Mouse (Mus musculus): ENCODE measurements around the gene Btnl10. TPM values are rescaled to one million over a fixed set of nuclear protein-coding genes. Genes with fewer than 3 reads are reported as not detected.

The Btnl10 gene
- polyA plus RNA-seq (2012; rRNA removed; ENCODE audit: low replicate concordance): not detected in 2 replicates

DNA sequence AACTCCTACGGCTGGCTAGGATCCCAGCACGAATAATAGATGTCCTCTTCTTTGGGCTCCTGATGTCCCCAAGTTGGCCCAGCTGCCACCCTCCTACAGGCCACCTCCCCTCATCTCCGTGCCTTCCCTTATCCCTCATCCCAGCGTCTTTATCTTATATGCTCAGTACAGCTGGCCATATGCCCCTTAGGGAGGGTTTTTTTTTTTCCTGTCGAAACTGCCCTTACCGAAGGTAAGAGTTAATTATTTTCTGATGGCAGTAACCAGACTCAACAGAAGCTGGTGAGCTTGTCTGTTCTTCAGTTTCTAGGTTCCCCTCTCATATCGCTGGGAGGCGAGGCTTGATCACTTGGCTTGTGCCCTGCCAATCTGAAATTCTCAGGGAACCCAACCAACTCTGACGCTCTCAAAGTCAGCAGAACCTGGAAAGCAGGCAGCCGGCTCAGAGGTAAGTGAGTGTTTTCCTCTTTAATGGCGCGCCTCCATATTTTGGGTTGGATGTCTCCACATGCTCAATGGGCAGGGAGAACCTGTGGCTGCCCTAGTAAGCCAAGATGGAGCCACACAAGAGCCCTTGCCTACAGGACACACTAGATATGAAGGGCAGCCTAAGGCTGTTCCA lies at the start of gene Btnl10:
Gene Btnl10, plus strand, starts transcription at position 164 of the 622 bp plus-strand sequence.

DNA sequence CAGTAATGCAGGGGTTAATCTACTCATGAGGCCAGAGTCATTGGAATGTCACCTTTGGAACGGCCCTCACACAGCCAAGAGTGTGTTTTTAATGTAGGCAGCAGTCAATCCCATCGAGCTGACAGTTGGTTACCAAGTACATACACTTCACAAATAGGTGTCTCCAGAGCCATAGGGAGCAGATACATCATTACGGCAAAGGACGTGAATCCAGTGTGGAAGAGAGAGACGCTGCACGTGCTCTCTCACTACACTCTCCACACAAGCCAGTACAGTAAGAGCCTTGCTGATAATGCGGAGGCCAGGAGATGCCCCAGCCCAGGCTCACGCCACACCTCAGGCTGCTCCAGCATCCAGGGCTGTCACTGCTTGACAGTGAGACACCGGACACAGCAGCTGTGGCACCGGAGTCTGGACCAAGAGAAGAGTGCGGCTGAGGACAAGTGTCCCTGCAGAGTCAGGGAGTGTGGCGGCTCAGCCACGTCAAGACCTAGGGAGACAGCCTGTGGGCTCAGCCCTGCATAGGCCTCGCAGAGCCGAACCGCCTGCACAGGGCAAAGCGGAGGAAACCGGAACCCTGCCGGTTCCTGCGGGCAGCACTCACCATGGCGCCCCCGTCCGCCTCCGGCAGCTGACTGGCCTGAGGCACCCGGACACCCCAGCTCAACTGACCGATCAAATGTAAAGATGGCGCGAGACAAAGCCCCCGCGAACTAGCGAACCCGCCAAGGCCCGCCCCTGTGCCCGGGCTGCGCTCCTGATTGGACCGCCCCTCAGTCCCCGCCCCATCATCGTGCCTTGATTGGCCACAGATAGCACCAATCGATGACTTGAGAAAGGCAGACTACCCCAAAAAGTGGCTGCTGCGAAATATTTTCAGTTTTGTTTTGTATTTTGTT lies 13.9 kb upstream of the Btnl10 start, which contains the start of gene Zfp39:
Gene Zfp39, minus strand, starts transcription at position 715 of the 899 bp plus-strand sequence.

GRCm38 (mm10) chr11:58938322-58939087 lies 20.8 kb downstream of the Btnl10 start, which contains the start of gene Rnf187:
TSS of gene Rnf187 (minus strand) at chr11:58938916.

DNA sequence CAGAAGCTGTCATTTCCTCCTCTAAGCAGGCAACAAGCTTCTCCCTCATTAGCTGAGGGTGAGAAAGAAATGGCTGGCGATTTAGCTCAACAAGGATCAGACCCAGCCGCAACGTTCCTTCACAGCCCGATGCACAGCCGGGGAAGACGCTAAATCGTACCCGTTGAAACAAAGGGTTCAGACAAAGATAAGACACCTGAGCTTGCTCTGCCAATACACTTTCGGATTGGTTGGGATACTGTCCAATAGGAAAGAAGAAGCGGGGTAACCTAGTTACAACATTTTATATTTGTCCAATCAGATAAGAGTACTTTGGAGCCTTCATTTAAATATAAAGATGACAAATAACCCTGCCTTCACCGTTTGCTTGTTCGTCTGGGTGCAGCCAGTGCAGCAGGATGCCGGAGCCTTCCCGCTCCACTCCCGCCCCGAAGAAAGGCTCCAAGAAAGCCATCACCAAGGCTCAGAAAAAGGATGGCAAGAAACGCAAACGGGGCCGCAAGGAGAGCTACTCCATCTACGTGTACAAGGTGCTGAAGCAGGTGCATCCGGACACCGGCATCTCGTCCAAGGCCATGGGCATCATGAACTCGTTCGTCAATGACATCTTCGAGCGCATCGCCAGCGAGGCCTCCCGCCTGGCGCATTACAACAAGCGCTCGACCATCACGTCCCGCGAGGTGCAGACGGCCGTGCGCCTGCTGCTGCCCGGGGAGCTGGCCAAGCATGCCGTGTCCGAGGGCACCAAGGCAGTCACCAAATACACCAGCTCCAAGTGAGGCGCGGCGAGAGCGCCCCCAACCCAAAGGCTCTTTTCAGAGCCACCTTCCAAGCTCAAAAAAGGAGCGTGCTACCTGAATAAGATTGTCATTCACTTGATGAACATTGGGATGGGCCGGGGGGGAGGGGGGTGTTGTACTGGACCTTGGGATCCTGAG lies 31.1 kb downstream of the Btnl10 start, which contains the start of gene Hist3h2ba:
Gene Hist3h2ba, plus strand, starts transcription at position 379 of the 938 bp plus-strand sequence.

GRCm38 (mm10) chr11:58954420-58955142 lies 36.9 kb downstream of the Btnl10 start, which contains the start of the genes Hist3h2a and Trim17:
TSS of gene Hist3h2a (plus strand) at chr11:58954685.
TSS of gene Trim17 (plus strand) at chr11:58954685.

Other genes starting within 250 kb of the Btnl10 start
- gene Olfr320, start 236.8 kb upstream of the Btnl10 start, polyA plus RNA-seq (2012; rRNA removed; ENCODE audit: low replicate concordance): not detected in 2 replicates
- gene Olfr319, start 218.7 kb upstream of the Btnl10 start, polyA plus RNA-seq (2012; rRNA removed; ENCODE audit: low replicate concordance): not detected in 2 replicates
- not detected in 2 replicates for gene Olfr318, start 193.9 kb upstream of the Btnl10 start, polyA plus RNA-seq (2012; rRNA removed; ENCODE audit: low replicate concordance)
- not detected in 2 replicates for gene Olfr317, start 178.7 kb upstream of the Btnl10 start, polyA plus RNA-seq (2012; rRNA removed; ENCODE audit: low replicate concordance)
- not detected in 2 replicates for gene Olfr316, start 165.2 kb upstream of the Btnl10 start, polyA plus RNA-seq (2012; rRNA removed; ENCODE audit: low replicate concordance)
- not detected in 2 replicates for gene Olfr315, start 144.7 kb upstream of the Btnl10 start, polyA plus RNA-seq (2012; rRNA removed; ENCODE audit: low replicate concordance)
- not detected in 2 replicates for gene Olfr314, start 135.0 kb upstream of the Btnl10 start, polyA plus RNA-seq (2012; rRNA removed; ENCODE audit: low replicate concordance)
- 0.39 and 2.2 TPM in 2 replicates for gene Fam183b, start 115.9 kb upstream of the Btnl10 start, polyA plus RNA-seq (2012; rRNA removed; ENCODE audit: low replicate concordance)
- not detected in 2 replicates for gene Olfr313, start 102.9 kb upstream of the Btnl10 start, polyA plus RNA-seq (2012; rRNA removed; ENCODE audit: low replicate concordance)
- gene Olfr312, start 88.7 kb upstream of the Btnl10 start, polyA plus RNA-seq (2012; rRNA removed; ENCODE audit: low replicate concordance): not detected in 2 replicates
- gene Olfr311, start 78.7 kb upstream of the Btnl10 start, polyA plus RNA-seq (2012; rRNA removed; ENCODE audit: low replicate concordance): not detected in 2 replicates
- 0.24 and 0.98 TPM in 2 replicates for gene Gm12258, start 70.8 kb upstream of the Btnl10 start, polyA plus RNA-seq (2012; rRNA removed; ENCODE audit: low replicate concordance)
- 0.36 and 0.91 TPM in 2 replicates for gene 2810021J22Rik, start 50.7 kb upstream of the Btnl10 start, polyA plus RNA-seq (2012; rRNA removed; ENCODE audit: low replicate concordance)
- 0.06 and 0.07 TPM in 2 replicates for gene Zfp39, start 13.7 kb upstream of the Btnl10 start, polyA plus RNA-seq (2012; rRNA removed; ENCODE audit: low replicate concordance)
- gene Rnf187, start 21.0 kb downstream of the Btnl10 start, polyA plus RNA-seq (2012; rRNA removed; ENCODE audit: low replicate concordance): 171 and 270 TPM in 2 replicates
- 1.5 and 3.2 TPM in 2 replicates for gene Hist3h2ba, start 31.0 kb downstream of the Btnl10 start, polyA plus RNA-seq (2012; rRNA removed; ENCODE audit: low replicate concordance)
- 8.0 and 11.6 TPM in 2 replicates for gene Hist3h2a, start 36.8 kb downstream of the Btnl10 start, polyA plus RNA-seq (2012; rRNA removed; ENCODE audit: low replicate concordance)
- gene Trim17, start 36.8 kb downstream of the Btnl10 start, polyA plus RNA-seq (2012; rRNA removed; ENCODE audit: low replicate concordance): 0.08 and 0.09 TPM in 2 replicates
- gene Trim11, start 60.2 kb downstream of the Btnl10 start, polyA plus RNA-seq (2012; rRNA removed; ENCODE audit: low replicate concordance): 22.8 and 25.2 TPM in 2 replicates
- gene Obscn, start 218.5 kb downstream of the Btnl10 start, polyA plus RNA-seq (2012; rRNA removed; ENCODE audit: low replicate concordance): 0.83 and 1.4 TPM in 2 replicates
- 8.6 and 9.0 TPM in 2 replicates for gene Iba57, start 245.8 kb downstream of the Btnl10 start, polyA plus RNA-seq (2012; rRNA removed; ENCODE audit: low replicate concordance)

Measured in duodenum, adult 2 months (tissue).